Mouse (Mus musculus) lung, adult 18-20 months (tissue): ENCODE results near the gene Tcte2.
A peak's percentile ranks its signal among the peaks of the same experiment; 100 is the strongest.

Experiments
- DNase-seq, 2 experiments: peaks; one replicate each; pipeline ENCODE4 v3.0.0; 2022; ENCODE audit warnings: mixed read lengths in 2 of 2

The Tcte2 gene

DNA sequence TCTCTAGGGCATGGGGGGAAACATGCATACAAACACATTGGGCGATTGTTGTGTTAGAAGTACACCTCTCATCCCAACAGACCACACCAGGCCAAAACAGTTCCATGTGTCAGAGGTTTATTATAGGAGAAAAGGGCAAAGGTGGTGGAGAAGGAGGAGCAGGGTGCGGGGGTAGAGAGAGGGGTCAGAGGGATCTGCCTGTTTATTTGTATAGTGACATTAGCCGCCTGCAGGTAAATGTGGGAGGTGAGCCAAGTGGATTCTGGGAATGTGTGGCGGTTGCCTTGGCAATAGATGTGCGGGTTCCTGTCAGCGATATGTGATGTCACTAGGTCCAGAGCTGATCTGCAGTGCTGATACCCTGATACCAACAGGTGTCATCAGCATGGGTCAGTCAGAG lies 45.3 kb downstream of the Tcte2 start:
- DNase-seq = no peak

GRCm38 (mm10) chr17:13715511-13715910 lies 46.1 kb downstream of the Tcte2 start:
- no peak for DNase-seq

GRCm38 (mm10) chr17:13714654-13715053 lies 47.0 kb downstream of the Tcte2 start:
- DNase-seq = peak; percentile 62 to 78

DNA sequence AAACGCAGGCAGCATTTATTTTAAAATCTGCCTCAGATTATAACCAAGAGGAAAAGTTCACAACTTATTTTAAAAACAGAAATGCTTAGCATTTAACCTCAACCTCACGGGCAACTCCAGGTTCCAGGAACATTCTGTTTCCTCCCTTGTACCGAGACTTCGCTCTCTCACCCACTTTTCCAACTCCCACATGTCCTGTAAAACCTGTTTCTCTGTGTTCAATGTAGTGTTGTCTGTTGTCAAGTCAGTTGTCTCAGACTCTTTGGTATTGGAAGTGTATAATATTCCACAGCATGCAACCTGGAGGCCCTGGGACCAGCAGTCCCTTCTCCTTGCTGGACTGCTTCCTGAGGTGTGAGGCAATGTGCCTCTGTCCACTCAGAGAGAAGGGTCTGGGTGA lies 47.5 kb downstream of the Tcte2 start:
- no peak for DNase-seq

- DNase-seq = no peak
These were observed 49.1 kb downstream of the Tcte2 start for GRCm38 (mm10) chr17:13712518-13712917.

GRCm38 (mm10) chr17:13712116-13712515 lies 49.5 kb downstream of the Tcte2 start:
- no peak for DNase-seq

GRCm38 (mm10) chr17:13711173-13711572 lies 50.5 kb downstream of the Tcte2 start:
- DNase-seq = no peak

GRCm38 (mm10) chr17:13705481-13705921 lies 56.1 kb downstream of the Tcte2 start:
- no peak for DNase-seq

- DNase-seq = peak; percentile 27 to 72
These were observed 57.9 kb downstream of the Tcte2 start for GRCm38 (mm10) chr17:13703611-13704320.

GRCm38 (mm10) chr17:13700131-13701016 lies 61.3 kb downstream of the Tcte2 start:
- DNase-seq = peak; percentile 84 to 88

DNA sequence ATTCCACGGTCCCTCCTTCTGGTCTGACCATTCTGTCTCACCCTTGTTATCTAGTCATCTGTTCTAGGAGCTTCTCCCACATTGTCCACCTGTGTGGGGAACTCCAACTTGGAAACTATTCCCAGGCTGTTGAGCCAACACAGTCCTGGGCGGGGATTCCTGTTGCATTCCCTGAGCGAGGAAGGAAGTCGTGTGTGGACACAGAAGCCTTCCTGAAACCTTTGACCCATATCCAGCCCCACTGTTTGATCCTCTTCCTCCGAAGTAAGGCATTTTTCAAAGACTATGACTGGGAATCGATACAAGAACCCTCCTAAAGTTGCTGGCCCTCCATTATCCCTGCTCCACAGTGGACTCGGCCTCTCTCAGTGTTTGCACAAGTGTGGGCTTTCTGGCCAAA lies 61.9 kb downstream of the Tcte2 start:
- peak; percentile 74 to 85 for DNase-seq

DNA sequence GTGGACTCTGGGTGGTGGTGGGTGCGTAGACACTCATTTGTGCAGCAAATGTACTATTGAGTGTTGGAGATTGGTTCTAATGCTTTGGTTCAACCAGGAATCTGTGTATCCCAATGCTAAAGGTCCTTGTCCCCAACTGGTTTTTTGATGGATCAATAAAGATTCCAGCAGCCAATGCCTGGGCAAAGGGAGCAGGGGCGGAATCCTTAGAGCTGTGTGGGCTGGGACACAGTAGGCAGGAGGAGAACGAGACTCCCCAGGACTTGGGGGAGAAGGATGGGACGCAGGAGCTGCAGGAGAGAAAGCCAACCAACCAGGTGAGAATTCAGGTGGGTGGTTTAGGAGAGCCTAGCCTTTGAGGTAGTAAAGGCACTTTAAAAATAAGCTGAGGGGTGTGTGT lies 63.4 kb downstream of the Tcte2 start:
- DNase-seq = no peak

- DNase-seq = no peak
These were observed 64.0 kb downstream of the Tcte2 start for GRCm38 (mm10) chr17:13697646-13698045.

GRCm38 (mm10) chr17:13695881-13696280 lies 65.7 kb downstream of the Tcte2 start:
- DNase-seq = peak; percentile 81 to 88

- no peak for DNase-seq
These were observed 66.4 kb downstream of the Tcte2 start for GRCm38 (mm10) chr17:13695211-13695610.

- no peak for DNase-seq
These were observed 67.4 kb downstream of the Tcte2 start for GRCm38 (mm10) chr17:13694181-13694580.

DNA sequence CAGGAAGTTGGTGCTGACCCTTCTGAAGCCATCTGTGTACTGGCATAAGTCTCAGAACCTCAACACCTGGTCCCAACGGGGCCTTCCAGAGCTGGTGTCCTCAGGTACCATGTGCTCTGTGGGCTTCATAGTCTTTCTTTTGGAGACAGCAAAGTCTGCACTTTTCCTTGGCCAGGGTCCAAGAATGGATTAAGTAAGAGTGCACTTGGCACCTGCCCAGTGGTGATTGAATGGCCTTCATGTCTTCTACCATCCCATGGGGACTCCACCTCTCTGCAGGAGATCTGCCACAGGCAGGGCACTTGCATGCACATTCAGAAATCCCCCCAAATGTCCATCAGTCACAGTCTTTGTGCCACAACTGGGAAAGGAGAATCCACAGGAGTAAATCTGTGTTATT lies 74.0 kb downstream of the Tcte2 start:
- peak; percentile 48 to 60 for DNase-seq

DNA sequence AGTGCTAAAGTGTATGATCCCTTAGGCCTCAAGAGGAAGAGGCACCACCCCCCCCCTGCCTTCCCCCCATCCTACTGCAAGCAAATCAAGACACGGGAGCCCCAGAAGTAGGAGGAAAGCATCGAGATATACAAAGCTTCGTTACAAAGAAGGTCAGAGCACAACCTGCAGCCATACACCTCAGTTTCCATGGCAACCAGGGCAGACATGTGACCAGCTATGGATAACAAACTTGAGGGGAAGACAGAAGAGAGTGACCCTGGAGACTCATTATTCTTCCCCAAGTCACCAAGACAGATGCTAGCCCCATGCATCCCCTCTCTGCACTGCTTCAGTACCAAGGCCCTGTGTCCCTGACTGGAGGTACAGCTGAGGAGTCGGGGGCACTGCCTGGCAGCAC lies 74.5 kb downstream of the Tcte2 start:
- no peak for DNase-seq

DNA sequence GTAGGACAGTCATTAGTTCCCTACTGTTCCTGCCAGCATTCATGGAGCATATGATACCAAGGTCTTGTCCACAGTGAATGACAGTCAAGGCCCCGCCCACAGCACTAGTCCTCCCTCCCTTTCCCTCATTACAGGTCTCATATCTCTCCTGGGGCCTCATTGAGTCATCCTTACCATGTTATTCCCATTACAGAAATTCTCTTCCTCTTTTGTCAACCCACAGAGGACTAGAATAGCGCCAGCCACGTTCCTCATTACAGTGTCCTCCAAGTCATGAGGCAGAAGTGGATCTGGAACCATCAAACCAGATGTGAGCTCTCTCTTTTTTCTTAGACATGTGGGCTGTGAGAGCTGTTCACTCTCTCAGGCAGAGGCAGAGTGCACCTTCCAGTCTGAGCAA lies 76.0 kb downstream of the Tcte2 start:
- DNase-seq = peak in 1 of 2 experiments; percentile 40

DNA sequence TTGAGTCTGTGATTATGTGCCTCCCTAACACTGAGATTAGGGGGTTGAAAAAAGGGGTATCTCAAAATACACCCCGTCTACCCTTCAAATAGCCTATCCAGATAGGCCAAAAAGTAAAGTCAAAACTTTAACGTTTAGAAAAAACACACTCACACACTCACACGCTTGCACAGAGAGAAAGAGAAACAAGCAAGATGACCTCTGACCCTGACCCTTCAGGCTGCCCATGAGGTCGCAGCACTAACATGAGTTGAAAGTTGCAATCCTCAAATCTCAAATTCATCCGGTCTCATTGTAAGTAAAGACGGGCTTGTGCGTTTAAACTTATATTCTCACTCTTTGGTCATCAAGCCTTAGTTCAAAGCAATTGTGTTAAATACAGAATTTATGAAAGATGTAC lies 77.4 kb downstream of the Tcte2 start:
- no peak for DNase-seq

- peak; percentile 93 to 95 for DNase-seq
These were observed 78.0 kb downstream of the Tcte2 start for GRCm38 (mm10) chr17:13683411-13684174.

- DNase-seq = peak in 1 of 2 experiments; percentile 12
These were observed 78.6 kb downstream of the Tcte2 start for GRCm38 (mm10) chr17:13683027-13683410.

DNA sequence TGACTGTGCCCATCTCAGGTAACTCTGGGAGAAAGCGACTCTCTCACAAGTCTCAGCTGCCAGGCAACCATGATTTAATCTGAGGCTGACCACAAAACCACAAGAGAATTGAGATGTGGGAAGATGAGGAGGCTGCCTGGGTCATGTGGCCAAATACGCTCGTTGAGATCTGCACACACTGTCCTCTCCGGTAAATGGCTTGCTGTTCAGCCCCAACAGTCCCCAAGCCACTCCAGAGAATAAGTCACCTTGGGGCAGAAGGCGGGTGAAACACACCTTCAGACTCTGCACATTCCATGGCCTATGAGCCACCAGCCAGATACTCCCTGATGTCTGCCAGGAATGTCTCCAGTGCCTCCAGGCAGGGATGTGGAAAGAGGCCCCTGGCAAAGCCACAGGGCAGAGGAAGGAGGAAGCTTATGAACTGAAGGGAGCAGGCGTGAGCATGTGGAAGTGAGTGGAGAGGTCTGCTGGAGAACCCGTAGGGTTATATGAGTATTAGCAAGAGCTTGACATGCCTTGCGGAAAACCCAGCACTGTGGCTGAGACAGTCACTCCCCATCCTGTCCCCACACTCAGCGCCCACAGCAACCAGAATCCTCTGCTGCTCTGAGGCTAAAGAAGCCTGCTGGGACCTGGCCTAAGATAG lies 79.1 kb downstream of the Tcte2 start:
- peak; percentile 76 to 84 for DNase-seq
